Mouse (Mus musculus) cerebellum, adult 2 months (tissue): ENCODE measurements around the gene Frmd4a.

ENCODE experiments used
- CTCF ChIP-seq: fragments of 200-500 bp; IDR thresholded peaks from 2 replicates; pipeline ENCODE4 v1.5.1; 2011; ENCODE audit warnings: low read depth, mild to moderate bottlenecking, control low read depth, low read length, moderate library complexity, borderline replicate concordance; ENCODE audit not compliant: insufficient read depth
- POLR2A ChIP-seq: fragments of 200-500 bp; IDR thresholded peaks from 2 replicates; pipeline ENCODE4 v1.6.1; 2011; ENCODE audit warnings: low read length, control low read depth, borderline replicate concordance; ENCODE audit not compliant: insufficient read depth

DNA sequence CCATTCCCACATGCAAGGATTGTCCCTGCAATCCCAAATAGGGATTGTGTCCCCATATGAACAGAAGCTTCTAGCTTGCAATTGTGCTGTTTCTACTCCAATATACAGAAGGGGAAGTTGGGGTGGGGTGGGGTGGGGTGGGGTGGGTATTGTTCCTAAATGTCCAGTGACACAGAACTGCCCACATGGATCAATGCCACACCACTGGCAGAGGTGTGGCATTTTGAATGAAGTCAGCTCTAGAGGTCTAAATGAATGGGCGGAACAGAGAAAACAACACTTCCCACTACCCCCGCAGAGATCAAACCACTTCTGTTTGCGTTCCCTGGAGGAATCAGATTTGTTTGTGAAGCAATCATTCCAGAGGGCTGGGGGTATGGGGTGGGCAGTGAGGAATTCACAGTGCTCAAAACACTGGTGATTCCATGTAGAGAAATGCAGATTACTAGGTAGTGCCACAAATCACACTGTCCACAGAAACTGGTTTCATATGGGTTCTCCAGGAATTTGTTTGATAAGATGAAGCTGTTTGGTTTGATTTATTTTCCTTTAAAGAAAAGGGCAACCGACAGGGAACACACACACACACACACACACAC, 268.3 kb downstream of the Frmd4a start:
- TF ChIP-seq CTCF = no peak
- no peak for TF ChIP-seq POLR2A
